Mouse (Mus musculus): ENCODE results near the gene Igfbp7.

- TF ChIP-seq POLR2A (IDR thresholded peaks at IDR 0.05; ENCODE audit: insufficient read depth, low read length) (no peak), CTCF (IDR thresholded peaks at IDR 0.05; ENCODE audit: low read depth, low read length) (no peak), EP300 (IDR thresholded peaks at IDR 0.05; ENCODE audit: insufficient read depth, low read depth, low read length) (no peak)
Observed at GRCm38 (mm10) chr5:77400823-77401222, 7.0 kb downstream of the Igfbp7 start.

All from ES-Bruce4 (cell line).